Mouse (Mus musculus) embryonic facial prominence, embryonic 10.5 days (tissue): ENCODE measurements at regions not wholly inside any gene's neighbourhood (a gene's known extent, or its start where the extent isn't known, plus 50 kb on each side); places are given as distances from the start of the nearest gene placed in this dataset.

ENCODE experiments used
- DNase-seq: peaks from one replicate; pipeline ENCODE4 v3.0.0-alpha.2; 2017; ENCODE audit warnings: low spot score
- H3K27ac ChIP-seq: fragments of 300-500 bp; sonication (generic); replicated peaks from 2 replicates; pipeline ENCODE4 v1.5.1; 2016; ENCODE audit warnings: mild to moderate bottlenecking
- H3K27me3 ChIP-seq: fragments of 300-500 bp; sonication (generic); replicated peaks from 2 replicates; pipeline ENCODE4 v1.6.1; 2016; ENCODE audit warnings: low read depth, mild to moderate bottlenecking; ENCODE audit not compliant: poor library complexity, severe bottlenecking
- H3K36me3 ChIP-seq: fragments of 300-500 bp; sonication (generic); replicated peaks from 2 replicates; pipeline ENCODE4 v1.6.1; 2016; ENCODE audit warnings: mild to moderate bottlenecking, moderate library complexity
- H3K4me1 ChIP-seq: fragments of 300-500 bp; sonication (generic); 2 replicates; pipeline ENCODE4 v1.6.1; 2016
- H3K4me3 ChIP-seq: fragments of 300-500 bp; sonication (generic); 2 replicates; pipeline ENCODE4 v1.5.1; 2016; ENCODE audit warnings: mild to moderate bottlenecking, moderate library complexity
- H3K9me3 ChIP-seq: fragments of 300-500 bp; sonication (generic); 2 replicates; pipeline ENCODE4 v1.6.1; 2016; ENCODE audit warnings: mild to moderate bottlenecking
- WGBS: fragments of 180-500 bp; shearing (Covaris S2); methylation state at CpG from one replicate; pipeline ENCODE4 v1.1.7; 2016; 5-methylcytosine and 5-hydroxymethylcytosine counted together

DNA sequence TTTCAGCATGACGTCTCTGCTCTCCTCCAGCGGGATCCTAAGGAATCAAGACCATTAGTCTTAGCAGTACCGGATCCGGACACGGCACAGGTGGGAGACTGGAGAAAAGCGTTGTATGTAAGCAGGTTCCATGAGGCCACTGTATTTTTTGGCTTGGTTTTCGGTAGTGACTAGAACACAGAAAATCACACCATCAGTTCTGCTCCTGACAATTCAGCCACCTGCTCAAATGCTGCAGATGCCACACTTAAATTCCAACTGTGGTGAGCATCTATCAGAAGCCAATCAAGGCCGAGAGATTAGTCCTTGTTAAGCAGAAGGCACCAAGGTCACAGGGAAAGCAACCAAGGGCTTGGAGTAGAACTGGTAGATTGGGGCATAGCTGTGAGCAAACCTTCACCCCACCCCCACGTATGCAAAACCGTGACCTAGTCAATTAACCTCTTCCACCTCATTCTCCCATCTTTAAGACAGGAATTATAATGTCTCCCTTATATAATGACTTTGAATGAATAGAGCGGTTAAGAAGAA is 452.2 kb downstream of the Bnc2 start:
- no peaks in the 10 kb centered on the region for H3K36me3 ChIP-seq
- H3K4me1 ChIP-seq = peaks cover 7% of the 10 kb centered on the region
- 88% methylated on average over 11 of the region's 11 CpGs for WGBS
- no peaks in the 10 kb centered on the region for H3K27me3 ChIP-seq
- no peak overlapping the region for H3K27ac ChIP-seq
- no peak for DNase-seq
- no peaks in the 10 kb centered on the region for H3K9me3 ChIP-seq
- H3K4me3 ChIP-seq = no peak overlapping the region

DNA sequence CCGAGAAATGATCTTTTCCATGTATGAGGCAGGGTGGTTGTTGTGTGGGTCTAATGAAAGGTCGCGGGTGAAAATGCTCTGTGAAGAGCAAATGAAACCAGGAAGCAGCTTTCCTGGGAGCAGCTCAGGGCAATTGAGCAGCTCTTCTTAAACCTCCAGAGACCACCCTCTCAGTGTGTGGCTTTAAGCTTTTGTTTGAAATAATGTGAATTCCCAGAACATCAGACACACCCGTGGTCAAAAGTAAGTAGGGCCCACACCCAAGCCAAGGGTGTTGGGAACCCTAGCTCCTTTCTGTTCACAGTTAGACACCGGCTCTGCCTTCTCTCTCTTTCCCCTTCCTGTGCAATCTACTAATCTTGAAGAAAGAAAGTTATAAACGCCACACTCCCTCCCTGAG is 450.5 kb downstream of the Bnc2 start:
- 65% methylated on average over 6 of the region's 6 CpGs for WGBS
- Histone ChIP-seq H3K27me3 (no peaks in the 10 kb centered on the region), H3K27ac (no peak overlapping the region), H3K4me1 (peaks cover 15% of the 10 kb centered on the region), H3K4me3 (no peak overlapping the region), H3K9me3 (no peaks in the 10 kb centered on the region), H3K36me3 (no peaks in the 10 kb centered on the region)
- DNase-seq = no peak
